Mouse (Mus musculus): Measurements from ENCODE around the gene Gstm4. TPM values are rescaled to one million over a fixed set of nuclear protein-coding genes. Genes with fewer than 3 reads are reported as not detected.

Gene Gstm4
- polyA plus RNA-seq, 1 experiment = 0.39 TPM

DNA sequence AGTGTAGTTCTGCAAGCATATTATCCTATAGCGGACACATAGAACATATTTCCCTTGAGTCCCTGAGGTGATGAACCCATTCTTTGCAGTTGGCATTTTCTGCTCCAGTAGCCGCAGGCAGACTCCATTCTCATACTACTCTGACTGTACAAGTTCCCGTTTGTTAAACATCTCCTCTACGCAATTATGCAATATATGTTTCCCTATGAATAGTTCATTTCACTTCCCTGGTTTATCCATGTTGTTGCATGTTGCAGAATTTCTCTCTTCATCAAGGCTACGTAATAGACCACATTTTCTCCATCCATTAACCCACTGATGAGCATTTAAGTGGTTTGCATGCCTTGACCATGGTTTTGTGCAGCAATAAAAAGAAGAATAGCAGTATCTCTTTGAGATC, 5.8 kb upstream of the Gstm4 start:
- Histone ChIP-seq H3ac (ENCODE audit: control insufficient read depth, insufficient read length, low read depth) (no peak overlapping the region), H3K79me2 (ENCODE audit: control insufficient read depth, insufficient read depth) (no peaks in the 10 kb centered on the region), H3K4me3 (ENCODE audit: insufficient read depth, poor library complexity, severe bottlenecking) (no peak overlapping the region), H3K36me3 (ENCODE audit: control insufficient read depth, insufficient read depth) (no peaks in the 10 kb centered on the region), H3K27me3 (ENCODE audit: control insufficient read depth, insufficient read depth, insufficient read length) (peaks cover 5% of the 10 kb centered on the region), H3K79me3 (ENCODE audit: low read depth) (no peaks in the 10 kb centered on the region)
- no peak for TF ChIP-seq MAX (IDR thresholded peaks at IDR 0.05)
- no peak for TF ChIP-seq CEBPB (IDR thresholded peaks at IDR 0.05; ENCODE audit: low read depth)
- no peak for TF ChIP-seq MYOG (IDR thresholded peaks at IDR 0.05; ENCODE audit: control insufficient read depth, extremely low read depth, insufficient read length)
- TF ChIP-seq MYOD1 (IDR thresholded peaks at IDR 0.05; ENCODE audit: control insufficient read depth, insufficient read length, low read depth) = no peak
- TF ChIP-seq CTCF (IDR thresholded peaks at IDR 0.05; ENCODE audit: control insufficient read depth, insufficient read depth, insufficient read length) = no peak
- no peak for TF ChIP-seq USF1 (IDR thresholded peaks at IDR 0.05; ENCODE audit: low read depth)
- TF ChIP-seq FOSL1 (IDR thresholded peaks at IDR 0.05; ENCODE audit: insufficient read depth, low read length, poor library complexity, severe bottlenecking) = no peak

DNA sequence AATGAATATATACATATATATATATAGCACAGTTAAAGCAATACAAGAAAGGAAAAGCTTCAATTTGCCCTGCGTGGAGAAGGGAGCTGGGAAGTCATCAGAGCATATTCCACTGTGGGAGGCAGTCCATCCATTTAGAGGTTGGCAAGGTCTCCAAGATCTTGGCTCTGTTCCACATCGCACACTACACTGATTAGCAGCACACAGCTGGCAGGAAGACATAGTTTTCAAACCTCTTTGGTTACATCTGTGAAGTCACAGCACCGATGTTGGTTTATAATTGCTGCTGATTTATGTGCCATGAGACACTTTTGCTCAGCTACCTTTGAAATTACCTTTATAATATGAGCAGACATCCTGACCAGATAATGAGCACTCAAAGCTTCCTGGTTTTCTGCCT, 3.6 kb upstream of the Gstm4 start:
- Histone ChIP-seq H3K79me3 (ENCODE audit: low read depth) (no peaks in the 10 kb centered on the region), H3K27me3 (ENCODE audit: control insufficient read depth, insufficient read depth, insufficient read length) (peaks cover 4% of the 10 kb centered on the region), H3K79me2 (ENCODE audit: control insufficient read depth, insufficient read depth) (no peaks in the 10 kb centered on the region), H3ac (ENCODE audit: control insufficient read depth, insufficient read length, low read depth) (no peak overlapping the region), H3K4me3 (ENCODE audit: insufficient read depth, poor library complexity, severe bottlenecking) (no peak overlapping the region), H3K36me3 (ENCODE audit: control insufficient read depth, insufficient read depth) (no peaks in the 10 kb centered on the region)
- no peak for TF ChIP-seq MAX (IDR thresholded peaks at IDR 0.05)
- TF ChIP-seq CEBPB (IDR thresholded peaks at IDR 0.05; ENCODE audit: low read depth) = no peak
- no peak for TF ChIP-seq USF1 (IDR thresholded peaks at IDR 0.05; ENCODE audit: low read depth)
- no peak for TF ChIP-seq CTCF (IDR thresholded peaks at IDR 0.05; ENCODE audit: control insufficient read depth, insufficient read depth, insufficient read length)
- TF ChIP-seq MYOG (IDR thresholded peaks at IDR 0.05; ENCODE audit: control insufficient read depth, extremely low read depth, insufficient read length) = no peak
- TF ChIP-seq FOSL1 (IDR thresholded peaks at IDR 0.05; ENCODE audit: insufficient read depth, low read length, poor library complexity, severe bottlenecking) = no peak
- TF ChIP-seq MYOD1 (IDR thresholded peaks at IDR 0.05; ENCODE audit: control insufficient read depth, insufficient read length, low read depth) = no peak

- TF ChIP-seq USF1 (IDR thresholded peaks at IDR 0.05; ENCODE audit: low read depth) (no peak), FOSL1 (IDR thresholded peaks at IDR 0.05; ENCODE audit: insufficient read depth, low read length, poor library complexity, severe bottlenecking) (no peak)
- peaks cover 5% of the 10 kb centered on the region for H3K27me3 ChIP-seq (ENCODE audit: control insufficient read depth, insufficient read depth, insufficient read length)
- H3K36me3 ChIP-seq (ENCODE audit: control insufficient read depth, insufficient read depth) = no peaks in the 10 kb centered on the region
- H3K4me3 ChIP-seq (ENCODE audit: insufficient read depth, poor library complexity, severe bottlenecking) = no peak overlapping the region
- H3K79me2 ChIP-seq (ENCODE audit: control insufficient read depth, insufficient read depth) = no peaks in the 10 kb centered on the region
- no peak overlapping the region for H3ac ChIP-seq (ENCODE audit: control insufficient read depth, insufficient read length, low read depth)
- H3K79me3 ChIP-seq (ENCODE audit: low read depth) = no peaks in the 10 kb centered on the region
These were observed 2.4 kb upstream of the Gstm4 start for GRCm38 (mm10) chr3:108046944-108047655.

- Histone ChIP-seq H3K79me2 (ENCODE audit: control insufficient read depth, insufficient read depth) (no peaks in the 10 kb centered on the region), H3K4me3 (ENCODE audit: insufficient read depth, poor library complexity, severe bottlenecking) (no peak overlapping the region), H3K36me3 (ENCODE audit: control insufficient read depth, insufficient read depth) (no peaks in the 10 kb centered on the region), H3K27me3 (ENCODE audit: control insufficient read depth, insufficient read depth, insufficient read length) (peaks cover 32% of the 10 kb centered on the region), H3K79me3 (ENCODE audit: low read depth) (no peaks in the 10 kb centered on the region), H3ac (ENCODE audit: control insufficient read depth, insufficient read length, low read depth) (no peak overlapping the region)
- TF ChIP-seq CTCF (IDR thresholded peaks at IDR 0.05; ENCODE audit: control insufficient read depth, insufficient read depth, insufficient read length) (no peak), FOSL1 (IDR thresholded peaks at IDR 0.05; ENCODE audit: insufficient read depth, low read length, poor library complexity, severe bottlenecking) (no peak), MAX (IDR thresholded peaks at IDR 0.05) (no peak), MYOD1 (IDR thresholded peaks at IDR 0.05; ENCODE audit: control insufficient read depth, insufficient read length, low read depth) (no peak), USF1 (IDR thresholded peaks at IDR 0.05; ENCODE audit: low read depth) (no peak), CEBPB (IDR thresholded peaks at IDR 0.05; ENCODE audit: low read depth) (no peak), MYOG (IDR thresholded peaks at IDR 0.05; ENCODE audit: control insufficient read depth, extremely low read depth, insufficient read length) (no peak)
These were observed 11.5 kb downstream of the Gstm4 start for GRCm38 (mm10) chr3:108033156-108033555.

GRCm38 (mm10) chr3:108032113-108032512, 12.6 kb downstream of the Gstm4 start:
- no peak overlapping the region for H3K4me3 ChIP-seq (ENCODE audit: insufficient read depth, poor library complexity, severe bottlenecking)
- no peaks in the 10 kb centered on the region for H3K79me2 ChIP-seq (ENCODE audit: control insufficient read depth, insufficient read depth)
- TF ChIP-seq CEBPB (IDR thresholded peaks at IDR 0.05; ENCODE audit: low read depth) (no peak), MAX (IDR thresholded peaks at IDR 0.05) (no peak), USF1 (IDR thresholded peaks at IDR 0.05; ENCODE audit: low read depth) (no peak), CTCF (IDR thresholded peaks at IDR 0.05; ENCODE audit: control insufficient read depth, insufficient read depth, insufficient read length) (no peak), MYOG (IDR thresholded peaks at IDR 0.05; ENCODE audit: control insufficient read depth, extremely low read depth, insufficient read length) (no peak), MYOD1 (IDR thresholded peaks at IDR 0.05; ENCODE audit: control insufficient read depth, insufficient read length, low read depth) (no peak), FOSL1 (IDR thresholded peaks at IDR 0.05; ENCODE audit: insufficient read depth, low read length, poor library complexity, severe bottlenecking) (no peak)
- H3K79me3 ChIP-seq (ENCODE audit: low read depth) = no peaks in the 10 kb centered on the region
- H3ac ChIP-seq (ENCODE audit: control insufficient read depth, insufficient read length, low read depth) = no peak overlapping the region
- H3K36me3 ChIP-seq (ENCODE audit: control insufficient read depth, insufficient read depth) = no peaks in the 10 kb centered on the region
- peaks cover 33% of the 10 kb centered on the region for H3K27me3 ChIP-seq (ENCODE audit: control insufficient read depth, insufficient read depth, insufficient read length)

Measured in C2C12 (cell line).